16 mouse cellular contexts compared by ENCODE assay signal in genomic region chr11:81014776-81015175, GRCm38 (mm10).
"Had no signal": no experiment of that assay in that cellular context is flagged by ENCODE, and none has a peak within 500 bp of the region (broad histone marks: within the 10 kb centered on the region; RNA-seq: fewer than 3 reads in every experiment).

No protein-coding gene starts in this region.

- H3K27me3 ChIP-seq: liver, embryonic 13.5 days; megakaryocyte, embryonic 14.5 days; midbrain, embryonic 13.5 days; neural tube, embryonic 13.5 days had no signal

- H3K27ac ChIP-seq: kidney, postnatal 0 days; layer of hippocampus, adult 2 months; liver, embryonic 13.5 days; midbrain, embryonic 10.5 days; midbrain, embryonic 13.5 days; neural tube, embryonic 13.5 days had no signal

- H3K36me3 ChIP-seq: liver, embryonic 13.5 days; midbrain, embryonic 10.5 days; midbrain, embryonic 13.5 days; neural tube, embryonic 13.5 days had no signal

- DNase-seq: kidney, postnatal 25 days; layer of hippocampus, adult 9-11 months; liver, embryonic 13.5 days; lung, adult 2 months; retina, postnatal 1 day; thymus, adult 18-20 months; thymus, postnatal 14 days; thymus, postnatal 4 days had no signal

- H3K4me3 ChIP-seq: layer of hippocampus, adult 2 months; liver, embryonic 13.5 days; megakaryocyte, embryonic 14.5 days; midbrain, embryonic 10.5 days; midbrain, embryonic 13.5 days; myocyte; neural tube, embryonic 13.5 days had no signal

- H3K4me1 ChIP-seq: liver, embryonic 13.5 days; megakaryocyte, embryonic 14.5 days; midbrain, embryonic 10.5 days; midbrain, embryonic 13.5 days had no signal

- ATAC-seq: midbrain, embryonic 13.5 days; midbrain, embryonic 16.5 days had no signal
